ENCODE assay signal across 17 mouse cellular contexts in the genomic region with DNA sequence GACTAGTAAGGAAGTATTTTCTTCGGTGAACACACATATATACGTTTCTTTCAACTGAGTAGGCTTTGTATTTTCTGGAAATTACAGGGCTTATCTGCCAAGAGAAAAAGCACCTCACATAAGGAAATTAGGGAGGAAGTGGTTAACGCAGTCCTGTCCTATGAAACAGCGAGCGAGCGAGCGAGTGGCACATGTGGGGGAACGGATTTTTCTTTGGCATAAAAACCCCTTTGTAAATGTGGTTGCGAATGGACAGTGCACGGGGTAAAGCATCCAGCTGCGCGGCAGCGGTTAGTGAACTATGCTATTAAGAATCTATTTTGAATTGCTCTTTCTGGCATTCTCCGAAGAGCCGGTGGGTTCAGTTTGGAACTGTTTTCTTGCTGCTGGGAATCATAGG. TPM values are rescaled to one million over a fixed set of nuclear protein-coding genes. Genes with fewer than 3 reads are reported as not detected.
DNase-seq lines count a peak whose midpoint lies in the region; ATAC-seq and TF ChIP-seq lines count a peak whose summit lies in the region.
"Had no signal": no experiment of that assay in that cellular context is flagged by ENCODE, and none has a peak within 500 bp of the region (broad histone marks: within the 10 kb centered on the region; RNA-seq: fewer than 3 reads in every experiment).

No protein-coding gene starts in this region.

- TF ChIP-seq POLR2A in CH12.LX (IDR thresholded peaks at IDR 0.05; ENCODE audit: low read depth, low read length) = no peak

- DNase-seq in limb, embryonic 10.5 days (ENCODE audit: low spot score) = no peak
- DNase-seq in CD4-positive, CD25-positive, alpha-beta regulatory T cell, adult 2 months (ENCODE audit: low read depth, low spot score) = peak; percentile 40
- no peak for DNase-seq in CH12.LX (ENCODE audit: extremely low read depth)
- no peak for DNase-seq in yolk sac, embryonic 10.5 days (ENCODE audit: low spot score)
- no peak for DNase-seq in Muller cell, postnatal 12 days (ENCODE audit: inconsistent ontology term)
- DNase-seq: cerebellum, adult 11 months; heart, adult 2 months; heart, postnatal 14 days; lung, postnatal 10 days; spleen, adult 18-20 months had no signal

- in situ Hi-C loops in CH12.LX (cut with MboI; ENCODE audit: low pct_ligation_motif_present, low pct_unique_long_range_greater_than_20kb, low sequenced_read_pairs) = no loop called here

- no peak overlapping the region for H3K27ac ChIP-seq in limb, embryonic 12.5 days
- no peak overlapping the region for H3K27ac ChIP-seq in limb, embryonic 10.5 days
- no peak overlapping the region for H3K27ac ChIP-seq in CH12.LX (ENCODE audit: insufficient read depth, low read depth)
- H3K27ac ChIP-seq: forebrain, embryonic 13.5 days; heart, adult 2 months; kidney, postnatal 0 days; stomach, embryonic 15.5 days had no signal

- no peak; the same call in 1 of the 2 replicates for TF ChIP-seq EP300 in CH12.LX (IDR thresholded peaks at IDR 0.05; ENCODE audit: low read length)

- TF ChIP-seq RAD21 in CH12.LX (IDR thresholded peaks at IDR 0.05; ENCODE audit: low read depth, low read length) = no peak

- no peak overlapping the region for H3K4me3 ChIP-seq in limb, embryonic 12.5 days (replicated peaks)
- H3K4me3 ChIP-seq in limb, embryonic 10.5 days = no peak overlapping the region
- no peak overlapping the region for H3K4me3 ChIP-seq in CH12.LX (replicated peaks in 1 of 3; ENCODE audit: low read depth in 2 of 3, low read length in 2 of 3, poor library complexity in 1 of 3)
- H3K4me3 ChIP-seq: forebrain, embryonic 13.5 days; heart, adult 2 months; stomach, embryonic 15.5 days had no signal

- H3K9me3 ChIP-seq in limb, embryonic 12.5 days = no peaks in the 10 kb centered on the region
- H3K9me3 ChIP-seq in limb, embryonic 10.5 days (replicated peaks) = no peaks in the 10 kb centered on the region
- H3K9me3 ChIP-seq in CH12.LX (replicated peaks; ENCODE audit: low read length) = no peaks in the 10 kb centered on the region
- H3K9me3 ChIP-seq: forebrain, embryonic 13.5 days; stomach, embryonic 15.5 days had no signal

- peak overlapping the region; percentile 21; the same call in 1 of the 2 replicates for H3K4me2 ChIP-seq in limb, embryonic 12.5 days
- no peak overlapping the region for H3K4me2 ChIP-seq in CH12.LX (ENCODE audit: insufficient read depth, low read depth, poor library complexity, severe bottlenecking)
- H3K4me2 ChIP-seq: forebrain, embryonic 13.5 days; stomach, embryonic 15.5 days had no signal

- no peaks in the 10 kb centered on the region for H3K79me2 ChIP-seq in CH12.LX (replicated peaks; ENCODE audit: control insufficient read depth, extremely low read depth, insufficient read depth, poor library complexity, severe bottlenecking)

- H3K27me3 ChIP-seq in limb, embryonic 12.5 days = peaks cover 18% of the 10 kb centered on the region
- peaks cover 13% of the 10 kb centered on the region for H3K27me3 ChIP-seq in limb, embryonic 10.5 days (ENCODE audit: low read depth, poor library complexity, severe bottlenecking)
- H3K27me3 ChIP-seq in CH12.LX (replicated peaks) = no peaks in the 10 kb centered on the region

- peaks cover 28% of the 10 kb centered on the region; the same call in 1 of the 2 replicates for H3K4me1 ChIP-seq in limb, embryonic 12.5 days (replicated peaks)
- peaks cover 26% of the 10 kb centered on the region for H3K4me1 ChIP-seq in limb, embryonic 10.5 days
- peaks cover 0 to 6% of the 10 kb centered on the region in 2 experiments; a peak in 2 of 4 replicates for H3K4me1 ChIP-seq in CH12.LX (ENCODE audit: control insufficient read depth in 1 of 2, insufficient read depth in 2 of 2)
- H3K4me1 ChIP-seq: forebrain, embryonic 13.5 days; stomach, embryonic 15.5 days had no signal

- H3K36me3 ChIP-seq in limb, embryonic 12.5 days = no peaks in the 10 kb centered on the region
- H3K36me3 ChIP-seq in limb, embryonic 10.5 days = no peaks in the 10 kb centered on the region
- no peaks in the 10 kb centered on the region for H3K36me3 ChIP-seq in CH12.LX (replicated peaks in 1 of 2; ENCODE audit: control insufficient read depth in 1 of 2, insufficient read depth in 1 of 2, low read length in 1 of 2)
- H3K36me3 ChIP-seq: stomach, embryonic 15.5 days had no signal

- H3K9ac ChIP-seq in limb, embryonic 12.5 days (replicated peaks) = no peak overlapping the region
- H3K9ac ChIP-seq in CH12.LX (ENCODE audit: insufficient read depth, low read depth) = no peak overlapping the region
- H3K9ac ChIP-seq: forebrain, embryonic 13.5 days; stomach, embryonic 15.5 days had no signal

- no peak for ATAC-seq in limb, embryonic 12.5 days (ENCODE audit: insufficient number of reproducible peaks, insufficient read depth, low FRiP score, low TSS enrichment, low read depth)
- ATAC-seq in megakaryocyte, adult 5-6 weeks (ENCODE audit: poor library complexity, severe bottlenecking) = 0 out of 2 replicates have a peak, but pooled peaks have one; percentile 29
- ATAC-seq: forebrain, embryonic 13.5 days had no signal

- 46% methylated on average over 15 of the region's 15 CpGs for WGBS in limb, embryonic 12.5 days
- 75% methylated on average over 15 of the region's 15 CpGs for WGBS in limb, embryonic 10.5 days

- no peak for TF ChIP-seq CTCF in CH12.LX (conservative IDR thresholded peaks at IDR 0.05 in 1 of 2, IDR thresholded peaks at IDR 0.05 in 1 of 2; ENCODE audit: low read depth in 2 of 2, low read length in 2 of 2)

- dilution Hi-C loops in CH12.LX (cut with MboI; ENCODE audit: extremely low pct_ligation_motif_present, extremely low pct_unique_long_range_greater_than_20kb, low sequenced_read_pairs) = no loop called here

TF ChIP-seq in CH12.LX, 34 proteins besides CTCF, POLR2A, EP300 and RAD21:
- no peak for TF ChIP-seq JUND (conservative IDR thresholded peaks at IDR 0.05; ENCODE audit: low read depth, low read length)
- TF ChIP-seq SMC3 (IDR thresholded peaks at IDR 0.05; ENCODE audit: low read depth, low read length) = no peak
- TF ChIP-seq KAT2A (IDR thresholded peaks at IDR 0.05; ENCODE audit: insufficient replicate concordance, low read length) = no peak
- no peak for TF ChIP-seq USF2 (conservative IDR thresholded peaks at IDR 0.05; ENCODE audit: low read depth, low read length)
- TF ChIP-seq POLR2AphosphoS2 (IDR thresholded peaks at IDR 0.05; ENCODE audit: low read depth, low read length) = no peak
- peak; percentile 40; the same call in 1 of the 2 replicates for TF ChIP-seq BHLHE40 (IDR thresholded peaks at IDR 0.05; ENCODE audit: low read depth, low read length)
- no peak for TF ChIP-seq ETS1 (conservative IDR thresholded peaks at IDR 0.05; ENCODE audit: low read depth, low read length)
- no peak for TF ChIP-seq GABPA (IDR thresholded peaks at IDR 0.05; ENCODE audit: insufficient replicate concordance, low read depth, low read length)
- TF ChIP-seq MYC (IDR thresholded peaks at IDR 0.05; ENCODE audit: low read depth, low read length) = no peak
- peak; percentile 63; the same call in 1 of the 2 replicates for TF ChIP-seq ZNF384 (IDR thresholded peaks at IDR 0.05; ENCODE audit: low read depth, low read length)
- TF ChIP-seq MAZ (IDR thresholded peaks at IDR 0.05; ENCODE audit: low read depth, low read length) = no peak
- no peak for TF ChIP-seq USF1 (IDR thresholded peaks at IDR 0.05; ENCODE audit: low read depth, low read length)
- TF ChIP-seq MEF2A (IDR thresholded peaks at IDR 0.05; ENCODE audit: borderline replicate concordance, low read depth, low read length) = no peak
TF ChIP-seq in CH12.LX: peak in this region for 2.

RNA-seq across cellular contexts. Expression of a gene that starts 1.9 kb away (rescaled TPM):
- polyA plus RNA-seq in limb, embryonic 12.5 days (2016; fragmentation: Nextera tagmentation; extraction: Ambion mirVana) = 1.9 and 2.1 TPM in 2 replicates
- polyA plus RNA-seq in limb, embryonic 10.5 days (2016; fragmentation: Nextera tagmentation; extraction: Ambion mirVana) = 2.9 and 4.2 TPM in 2 replicates
- total RNA-seq in CH12.LX (2012; rRNA removed) (0.13 TPM in 1 of 2 replicates, not detected in the other), CH12.LX (2014; rRNA removed) (not detected in 2 replicates)
- polyA plus RNA-seq in CH12.LX (2012; ENCODE audit: insufficient read length, low read depth) = not detected in 2 replicates
- total RNA-seq in megakaryocyte, adult 5-6 weeks (2015) = 0.07 and 0.71 TPM in 2 replicates
- total RNA-seq in megakaryocyte, adult 5-6 weeks (2017) = 1.3 and 1.8 TPM in 2 replicates

RNA-seq across cellular contexts. Expression of a gene that starts 14.4 kb away (rescaled TPM):
- not detected in 2 replicates for polyA plus RNA-seq in limb, embryonic 12.5 days (2016; fragmentation: Nextera tagmentation; extraction: Ambion mirVana)
- not detected in 2 replicates for polyA plus RNA-seq in limb, embryonic 10.5 days (2016; fragmentation: Nextera tagmentation; extraction: Ambion mirVana)
- total RNA-seq in CH12.LX (2012; rRNA removed) (not detected in 2 replicates), CH12.LX (2014; rRNA removed) (not detected in 2 replicates)
- not detected in 2 replicates for polyA plus RNA-seq in CH12.LX (2012; ENCODE audit: insufficient read length, low read depth)
- total RNA-seq in megakaryocyte, adult 5-6 weeks (2015) = not detected in 2 replicates
- total RNA-seq in megakaryocyte, adult 5-6 weeks (2017) = not detected in 2 replicates
- total RNA-seq: heart, adult 2 months; heart, postnatal 14 days; liver, adult 2 months had no signal
- polyA plus RNA-seq: forebrain, embryonic 13.5 days; heart, adult 2 months; intestine, embryonic 14.5 days; kidney, postnatal 0 days; liver, adult 2 months; stomach, embryonic 15.5 days had no signal
